Mouse (Mus musculus): Measurements from ENCODE around the gene Lce3c.

Lce3c gene

GRCm38 (mm10) chr3:92944186-92944585 lies at the start of gene Lce3c:
Gene Lce3c, plus strand, starts transcription at chr3:92944486.
- no peak for DNase-seq (ENCODE audit: low spot score)

GRCm38 (mm10) chr3:92894489-92894888 lies 49.8 kb upstream of the Lce3c start:
- DNase-seq (ENCODE audit: low spot score): no peak

- peak; percentile 60 for DNase-seq (ENCODE audit: low spot score)
These were observed 41.3 kb upstream of the Lce3c start for GRCm38 (mm10) chr3:92902992-92903391.

GRCm38 (mm10) chr3:92903640-92904039 lies 40.6 kb upstream of the Lce3c start:
- peak; percentile 74 for DNase-seq (ENCODE audit: low spot score)

GRCm38 (mm10) chr3:92905182-92905581 lies 39.1 kb upstream of the Lce3c start:
- DNase-seq (ENCODE audit: low spot score): no peak

GRCm38 (mm10) chr3:92907571-92907970 lies 36.7 kb upstream of the Lce3c start:
- DNase-seq (ENCODE audit: low spot score): peak; percentile 76

GRCm38 (mm10) chr3:92920364-92920763 lies 23.9 kb upstream of the Lce3c start:
- peak; percentile 63 for DNase-seq (ENCODE audit: low spot score)

GRCm38 (mm10) chr3:92926130-92926529 lies 18.2 kb upstream of the Lce3c start, which contains the start of gene Lce3a:
Gene Lce3a, minus strand, starts transcription at chr3:92926230.
- no peak for DNase-seq (ENCODE audit: low spot score)

GRCm38 (mm10) chr3:92932679-92933078 lies 11.6 kb upstream of the Lce3c start, which contains the start of gene Lce3b:
Gene Lce3b, plus strand, starts transcription at chr3:92932979.
- DNase-seq (ENCODE audit: low spot score): no peak

- no peak for DNase-seq (ENCODE audit: low spot score)
These were observed 12.8 kb downstream of the Lce3c start, which contains the start of gene Lce3d for GRCm38 (mm10) chr3:92957090-92957489. Gene Lce3d, plus strand, starts transcription at chr3:92957390.

- no peak for DNase-seq (ENCODE audit: low spot score)
These were observed 22.5 kb downstream of the Lce3c start, which contains the start of gene Lce3e for GRCm38 (mm10) chr3:92966761-92967160. Gene Lce3e, plus strand, starts transcription at chr3:92967061.

GRCm38 (mm10) chr3:92978484-92978883 lies 34.2 kb downstream of the Lce3c start:
- no peak for DNase-seq (ENCODE audit: low spot score)

GRCm38 (mm10) chr3:92991926-92992325 lies 47.6 kb downstream of the Lce3c start, which contains the start of gene Lce3f:
Gene Lce3f, plus strand, starts transcription at chr3:92992226.
- no peak for DNase-seq (ENCODE audit: low spot score)
